Mouse (Mus musculus): ENCODE data around the gene Tnrc6c.

- peak; percentile 45 for TF ChIP-seq CTCF (conservative IDR thresholded peaks at IDR 0.05; ENCODE audit: low read length)
- no peak for TF ChIP-seq NANOG (IDR thresholded peaks at IDR 0.05; ENCODE audit: borderline replicate concordance, low read length)
Observed at GRCm38 (mm10) chr11:117713375-117713774, 59.3 kb downstream of the Tnrc6c start.
